Mouse (Mus musculus): Measurements from ENCODE around the gene Zmynd8.

The Zmynd8 gene

GRCm38 (mm10) chr2:165878907-165879361 lies 19.9 kb downstream of the Zmynd8 start:
- no peak for DNase-seq

- DNase-seq = no peak
Measured at GRCm38 (mm10) chr2:165878021-165878585, 20.7 kb downstream of the Zmynd8 start.

GRCm38 (mm10) chr2:165877180-165877579 lies 21.6 kb downstream of the Zmynd8 start:
- DNase-seq = no peak

GRCm38 (mm10) chr2:165876201-165876918 lies 22.5 kb downstream of the Zmynd8 start:
- no peak for DNase-seq

- no peak for DNase-seq
Measured at GRCm38 (mm10) chr2:165875406-165875955, 23.3 kb downstream of the Zmynd8 start.

GRCm38 (mm10) chr2:165874461-165875339 lies 24.1 kb downstream of the Zmynd8 start:
- DNase-seq = peak; percentile 90

GRCm38 (mm10) chr2:165873777-165874176 lies 25.0 kb downstream of the Zmynd8 start:
- DNase-seq = no peak

GRCm38 (mm10) chr2:165873196-165873595 lies 25.6 kb downstream of the Zmynd8 start:
- no peak for DNase-seq

- DNase-seq = no peak
Measured at GRCm38 (mm10) chr2:165869257-165869656, 29.6 kb downstream of the Zmynd8 start.

- no peak for DNase-seq
Measured at GRCm38 (mm10) chr2:165868522-165869175, 30.2 kb downstream of the Zmynd8 start.

- DNase-seq = no peak
Measured at GRCm38 (mm10) chr2:165867549-165867948, 31.3 kb downstream of the Zmynd8 start.

- no peak for DNase-seq
Measured at GRCm38 (mm10) chr2:165866951-165867387, 31.8 kb downstream of the Zmynd8 start.

GRCm38 (mm10) chr2:165866412-165866811 lies 32.4 kb downstream of the Zmynd8 start:
- DNase-seq = no peak

- no peak for DNase-seq
Measured at GRCm38 (mm10) chr2:165864769-165865168, 34.0 kb downstream of the Zmynd8 start.

GRCm38 (mm10) chr2:165861683-165862594 lies 36.9 kb downstream of the Zmynd8 start:
- DNase-seq = no peak

- no peak for DNase-seq
Measured at GRCm38 (mm10) chr2:165860962-165861682, 37.7 kb downstream of the Zmynd8 start.

- no peak for DNase-seq
Measured at GRCm38 (mm10) chr2:165860447-165860846, 38.4 kb downstream of the Zmynd8 start.

GRCm38 (mm10) chr2:165858453-165859384 lies 40.1 kb downstream of the Zmynd8 start:
- no peak for DNase-seq

GRCm38 (mm10) chr2:165857841-165858426 lies 40.9 kb downstream of the Zmynd8 start:
- DNase-seq = peak; percentile 59

All from layer of hippocampus, adult 9-11 months (tissue).